Mouse (Mus musculus): ENCODE data around the gene Gda.

The Gda gene

DNA sequence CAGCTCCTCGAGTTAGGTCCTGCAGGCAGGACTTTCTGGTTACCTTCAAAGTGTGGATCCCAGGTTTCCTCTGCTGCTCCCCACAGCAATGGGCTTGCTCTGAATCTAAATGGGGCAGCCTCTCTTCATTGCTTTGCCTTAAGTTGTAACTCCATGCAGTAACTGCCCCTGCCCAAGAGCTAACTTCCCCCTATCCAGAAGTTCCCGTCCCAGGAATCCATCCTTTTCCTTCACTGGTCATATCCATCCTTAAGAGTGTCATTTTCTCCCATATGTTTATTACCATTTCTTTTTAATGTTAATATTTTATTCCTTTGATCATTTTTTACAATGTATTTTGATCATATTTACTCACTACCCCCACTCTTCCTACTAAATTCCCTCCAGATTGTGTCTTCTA, at the start of gene Gda:
Gene Gda, minus strand, starts transcription at position 101 of the 400 bp plus-strand sequence.
- no peak for DNase-seq

DNA sequence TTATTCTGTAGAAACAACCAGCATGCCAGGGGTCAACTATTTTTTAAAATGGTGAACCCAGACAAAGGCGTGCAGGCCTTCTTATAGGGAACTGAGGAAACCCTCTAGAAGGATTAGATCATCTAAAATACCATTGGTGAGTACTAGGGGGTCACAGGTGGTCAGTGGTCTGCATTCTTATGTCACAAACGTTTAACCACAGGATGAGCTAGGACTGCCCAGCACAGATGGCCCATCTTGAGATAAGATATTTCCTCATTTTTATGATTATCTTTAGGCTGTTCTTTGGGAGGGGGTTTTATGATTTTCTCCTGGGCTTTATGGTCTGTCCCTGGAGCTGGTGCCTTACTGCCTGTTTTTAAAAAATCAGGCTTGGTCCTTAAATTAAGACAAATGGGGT, 47.0 kb upstream of the Gda start:
- no peak for DNase-seq

DNA sequence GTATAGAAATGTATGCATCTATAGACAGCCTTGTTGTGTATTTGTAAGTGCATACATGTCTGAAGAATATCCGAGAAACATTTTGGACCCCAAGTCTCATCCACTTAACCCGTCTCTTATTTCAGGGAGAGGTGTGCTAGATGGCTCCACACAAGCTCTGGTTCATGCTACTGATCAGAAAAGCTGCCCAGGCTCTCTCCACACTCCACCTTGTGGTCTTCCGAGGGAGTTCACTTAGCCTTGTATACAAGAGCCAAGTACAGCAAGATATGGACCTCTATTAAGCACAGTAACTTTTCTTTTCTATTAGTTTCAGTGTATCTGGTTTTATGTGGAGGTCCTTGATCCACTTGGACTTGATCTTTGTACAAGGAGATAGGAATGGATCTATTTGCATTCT, 36.9 kb upstream of the Gda start:
- DNase-seq: no peak

DNA sequence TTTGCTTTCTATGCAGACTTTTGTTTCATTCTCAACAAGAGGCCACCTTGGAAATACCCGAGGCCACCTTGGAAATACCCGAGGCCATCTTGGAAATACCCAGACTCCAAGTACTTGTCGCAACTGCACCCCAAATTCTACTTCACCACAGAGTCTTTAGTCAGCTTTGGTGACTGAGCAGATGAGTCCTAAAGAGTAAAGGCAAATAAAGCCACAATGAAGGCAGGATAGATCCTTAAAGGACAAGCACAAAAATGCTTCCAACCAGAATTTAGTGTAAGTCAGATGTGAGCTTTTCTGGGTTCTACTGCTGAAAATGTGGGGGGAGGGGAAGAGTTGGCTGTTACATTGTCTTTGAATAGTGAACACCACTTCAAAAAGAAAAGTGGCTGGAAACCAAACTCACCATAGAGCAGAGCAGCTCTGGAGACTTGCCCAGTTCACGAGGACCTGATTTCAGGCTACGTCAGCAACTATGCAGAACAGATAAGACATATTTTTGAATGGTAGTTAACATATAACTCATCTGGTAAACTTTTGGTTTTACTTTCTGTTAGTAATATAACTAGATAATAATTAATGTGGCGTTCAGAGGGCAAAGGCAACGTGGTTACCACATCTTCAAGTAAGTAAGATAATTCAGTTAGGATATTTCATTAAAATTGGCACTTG, 34.5 kb upstream of the Gda start:
- DNase-seq: no peak

DNA sequence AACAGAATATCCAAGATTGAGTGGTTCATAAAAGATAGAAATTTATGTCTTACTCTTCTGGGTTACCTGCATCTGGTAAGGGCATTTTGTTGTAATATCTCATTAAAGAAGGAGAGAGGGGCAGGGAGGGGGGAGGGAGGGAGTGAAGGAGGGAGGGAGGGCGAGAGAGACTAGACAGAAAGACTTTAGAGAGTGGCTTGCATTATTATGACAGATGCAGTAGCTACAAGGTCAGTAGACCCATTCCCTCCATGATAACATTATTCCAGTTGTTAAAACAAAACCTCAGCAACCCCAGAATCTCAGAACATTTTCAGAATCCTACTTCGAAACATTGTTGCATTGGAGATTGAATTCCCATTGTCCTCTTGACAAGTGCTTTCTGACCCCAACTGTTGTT, 33.9 kb upstream of the Gda start:
- no peak for DNase-seq

DNA sequence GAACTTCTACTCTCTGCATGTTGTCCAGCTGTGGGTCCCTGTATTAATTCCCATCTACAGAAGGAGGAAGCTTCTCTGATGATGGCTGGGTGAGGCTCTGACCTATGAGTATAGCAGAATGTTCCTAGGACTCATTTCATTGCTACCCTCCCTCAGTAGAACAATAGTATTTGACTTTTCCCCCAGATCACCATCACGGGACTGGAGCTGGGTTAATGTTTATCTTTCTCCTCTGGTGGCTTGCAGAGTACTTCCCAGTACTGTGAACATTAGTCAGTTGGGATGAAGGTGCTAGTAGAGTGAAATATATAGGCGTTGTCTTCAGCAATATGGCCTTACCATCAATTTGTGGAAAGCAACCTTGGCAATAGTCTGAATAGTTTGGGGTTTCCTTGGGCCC, 31.5 kb upstream of the Gda start:
- no peak for DNase-seq

DNA sequence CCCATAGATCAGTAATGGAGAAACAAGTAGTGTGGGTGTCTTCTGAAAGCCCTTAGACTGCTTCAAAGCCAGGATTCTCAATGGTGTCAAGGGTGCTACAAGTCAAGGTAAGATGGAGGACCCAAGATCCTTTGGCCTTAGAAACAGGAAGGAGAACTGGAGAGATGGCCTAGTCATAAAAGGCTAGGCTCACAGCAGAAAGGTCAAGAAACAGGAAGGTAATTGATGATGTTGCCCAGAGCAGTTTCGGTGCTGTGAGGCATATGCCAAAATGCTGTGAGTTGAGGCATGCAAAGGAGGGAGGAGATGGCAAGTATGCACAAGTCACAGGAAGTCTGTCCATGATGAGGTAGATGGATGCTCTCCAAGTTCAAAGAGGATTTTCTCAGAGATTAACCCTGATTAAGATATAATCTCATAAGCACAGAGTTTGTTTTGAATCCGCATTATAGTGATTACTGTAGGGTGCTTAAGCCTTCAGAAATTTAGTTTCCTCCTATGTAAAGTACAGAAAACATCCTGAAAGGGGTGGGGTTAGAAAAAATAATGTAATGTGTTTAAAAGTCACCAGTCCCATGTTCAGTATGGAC, 26.2 kb upstream of the Gda start:
- no peak for DNase-seq

DNA sequence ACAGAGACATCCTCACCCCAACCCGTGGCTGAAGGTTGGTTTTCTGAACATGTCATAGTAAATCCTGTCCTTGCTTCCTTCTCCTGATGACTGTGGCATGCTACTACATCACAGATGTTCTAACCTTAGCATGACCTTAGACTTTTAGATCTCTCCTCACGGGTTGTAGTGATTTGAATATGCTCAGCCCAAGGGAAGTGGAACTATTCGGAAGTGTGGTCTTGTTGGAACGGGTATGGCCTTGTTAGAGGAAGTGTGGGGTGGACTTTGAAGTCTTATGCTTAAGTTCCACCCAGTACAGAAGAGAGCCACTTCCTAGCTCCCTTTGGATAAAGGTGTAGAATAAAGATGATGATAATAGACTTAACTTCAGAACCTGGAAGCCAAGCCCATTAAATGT, 22.6 kb upstream of the Gda start:
- no peak for DNase-seq

DNA sequence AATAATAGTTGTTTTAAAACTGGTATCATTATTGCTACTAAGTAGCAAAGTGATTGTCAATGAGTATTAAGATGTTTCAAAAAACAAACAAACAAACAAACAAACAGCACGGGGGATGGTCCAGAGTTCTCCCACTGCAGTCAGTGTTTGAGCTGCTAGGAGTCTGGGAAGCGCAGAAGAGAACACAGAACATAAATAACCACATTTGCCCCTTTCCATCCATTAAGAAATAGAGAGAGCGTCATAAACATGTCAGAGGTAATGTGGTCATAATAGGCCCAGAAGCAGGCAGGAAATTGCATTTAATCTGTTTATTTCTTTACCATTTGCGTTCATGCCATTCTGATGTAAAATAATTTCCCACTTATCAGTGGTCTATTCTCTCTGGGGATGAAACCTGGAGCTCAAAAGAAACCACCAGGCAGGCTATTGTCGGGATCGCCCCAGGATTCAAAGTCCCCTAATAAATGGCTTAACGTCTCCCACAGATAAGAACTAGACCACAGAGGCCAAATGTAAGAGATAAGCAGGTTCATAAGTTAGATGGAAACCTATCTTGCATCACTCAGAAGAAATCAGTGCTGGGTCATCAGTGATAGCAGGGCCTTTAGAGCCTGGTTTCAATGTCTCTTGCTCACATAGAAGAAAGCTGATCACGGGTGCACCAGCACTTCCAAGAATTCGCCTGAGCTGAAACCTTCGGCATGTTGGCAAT, 20.7 kb upstream of the Gda start:
- no peak for DNase-seq

DNA sequence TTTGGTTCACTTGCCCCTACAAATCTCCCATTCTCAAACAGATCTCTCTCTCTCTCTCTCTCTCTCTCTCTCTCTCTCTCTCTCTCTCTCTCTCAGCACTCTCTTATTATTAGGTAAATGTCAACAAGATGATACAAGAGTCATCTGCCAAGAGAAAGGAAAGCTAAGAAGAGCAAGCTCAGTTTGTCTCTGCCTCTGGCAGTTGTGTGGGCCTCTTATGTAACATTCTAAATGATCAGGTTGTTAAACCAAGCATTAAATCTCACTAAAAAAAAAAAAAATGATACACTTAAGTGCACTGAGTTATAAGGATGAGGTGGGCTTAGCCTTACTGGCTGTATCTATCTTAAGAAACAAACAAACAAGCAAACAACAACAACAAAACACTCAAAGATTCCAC, 18.1 kb upstream of the Gda start:
- DNase-seq: no peak

DNA sequence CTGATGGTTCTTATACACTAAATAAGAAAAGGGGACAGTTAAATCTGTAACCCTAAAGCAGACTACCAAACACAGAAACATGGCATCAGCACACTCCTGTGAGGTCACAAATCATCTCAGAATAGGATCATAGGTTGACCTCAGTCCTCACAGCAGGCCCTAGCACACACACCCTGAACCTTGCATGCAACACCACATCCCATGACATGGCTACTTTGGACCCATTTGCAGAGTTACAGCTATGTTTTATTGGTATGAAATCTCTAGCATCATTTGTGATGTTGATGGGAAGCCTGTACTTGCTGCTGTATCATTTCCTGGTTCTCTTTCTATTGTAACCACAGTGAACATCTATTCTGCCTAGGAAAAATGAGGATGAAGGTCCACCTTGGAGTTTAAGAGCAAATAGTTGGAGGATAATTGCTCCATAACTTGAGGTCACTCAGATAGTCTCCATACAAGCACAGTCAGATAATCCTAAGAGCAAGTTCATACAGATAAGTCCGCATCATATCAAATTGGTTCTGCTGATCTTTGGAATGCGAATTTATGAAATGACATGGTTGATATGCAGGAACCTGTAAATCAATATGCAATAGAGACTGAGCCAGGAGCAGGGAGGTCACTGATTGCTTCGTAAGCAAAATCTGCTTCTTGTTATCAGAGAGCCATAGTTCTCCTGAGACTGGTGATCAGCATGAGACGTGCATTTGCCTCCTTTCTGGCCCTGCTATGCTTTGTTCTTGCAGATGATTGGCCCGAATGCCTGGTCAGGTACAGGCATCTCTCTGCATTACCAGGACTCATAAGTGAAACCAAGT, 14.1 kb upstream of the Gda start:
- DNase-seq: no peak

DNA sequence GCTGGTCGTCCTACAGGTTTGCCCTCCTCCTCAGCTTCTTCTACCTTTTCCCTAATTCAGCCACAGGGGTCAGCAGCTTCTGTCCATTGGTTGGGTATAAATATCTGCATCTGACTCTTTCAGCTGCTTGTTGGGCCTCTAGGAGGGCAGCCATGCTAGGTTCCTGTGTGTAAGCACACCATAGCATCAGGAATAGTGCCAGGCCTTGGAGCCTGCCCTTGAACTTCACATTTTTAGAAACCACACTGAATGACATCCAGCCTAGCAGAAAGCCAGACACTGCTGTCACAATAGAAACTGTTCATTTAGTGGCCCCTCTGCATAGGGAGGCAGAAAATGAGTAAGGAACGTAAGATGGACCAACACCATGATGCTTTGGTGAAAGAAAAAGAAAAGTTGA, 8.9 kb upstream of the Gda start:
- DNase-seq: no peak

DNA sequence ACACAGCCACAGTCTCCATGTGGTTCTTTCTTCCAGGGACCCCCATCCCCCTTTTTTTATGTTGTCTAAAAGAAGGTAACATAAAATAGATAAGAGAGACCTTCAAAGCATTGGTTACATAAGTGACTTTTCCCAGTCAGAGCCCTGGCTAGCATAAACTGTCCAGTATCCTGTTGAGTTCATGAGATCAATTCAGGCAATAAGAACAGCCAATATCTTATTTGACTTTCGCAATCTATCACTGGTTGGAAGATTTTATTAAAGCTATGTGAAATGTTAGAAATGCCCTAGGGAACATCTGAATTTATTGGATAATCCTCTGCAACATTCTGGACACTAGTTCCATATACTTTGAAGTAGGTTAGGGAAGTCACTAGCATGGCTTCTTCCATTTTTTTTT, 7.8 kb upstream of the Gda start:
- DNase-seq: no peak

DNA sequence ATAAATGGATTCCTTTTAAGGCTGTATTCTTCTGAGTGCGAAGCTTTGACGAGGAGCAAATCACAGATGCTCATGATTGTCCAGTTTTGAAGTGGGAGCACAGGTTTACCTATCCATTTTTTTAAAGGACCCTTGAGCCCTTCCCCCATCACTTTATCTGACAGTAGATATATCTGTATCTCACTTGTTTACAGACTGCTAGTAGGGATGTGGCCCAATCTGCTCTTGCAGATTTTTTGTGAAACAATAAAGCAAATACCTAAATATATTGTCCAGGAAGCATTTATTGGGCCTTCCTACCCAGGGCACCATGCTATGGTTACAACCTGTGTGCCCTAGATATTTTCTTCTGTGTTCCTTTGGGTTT, 6.8 kb upstream of the Gda start:
- no peak for DNase-seq

DNA sequence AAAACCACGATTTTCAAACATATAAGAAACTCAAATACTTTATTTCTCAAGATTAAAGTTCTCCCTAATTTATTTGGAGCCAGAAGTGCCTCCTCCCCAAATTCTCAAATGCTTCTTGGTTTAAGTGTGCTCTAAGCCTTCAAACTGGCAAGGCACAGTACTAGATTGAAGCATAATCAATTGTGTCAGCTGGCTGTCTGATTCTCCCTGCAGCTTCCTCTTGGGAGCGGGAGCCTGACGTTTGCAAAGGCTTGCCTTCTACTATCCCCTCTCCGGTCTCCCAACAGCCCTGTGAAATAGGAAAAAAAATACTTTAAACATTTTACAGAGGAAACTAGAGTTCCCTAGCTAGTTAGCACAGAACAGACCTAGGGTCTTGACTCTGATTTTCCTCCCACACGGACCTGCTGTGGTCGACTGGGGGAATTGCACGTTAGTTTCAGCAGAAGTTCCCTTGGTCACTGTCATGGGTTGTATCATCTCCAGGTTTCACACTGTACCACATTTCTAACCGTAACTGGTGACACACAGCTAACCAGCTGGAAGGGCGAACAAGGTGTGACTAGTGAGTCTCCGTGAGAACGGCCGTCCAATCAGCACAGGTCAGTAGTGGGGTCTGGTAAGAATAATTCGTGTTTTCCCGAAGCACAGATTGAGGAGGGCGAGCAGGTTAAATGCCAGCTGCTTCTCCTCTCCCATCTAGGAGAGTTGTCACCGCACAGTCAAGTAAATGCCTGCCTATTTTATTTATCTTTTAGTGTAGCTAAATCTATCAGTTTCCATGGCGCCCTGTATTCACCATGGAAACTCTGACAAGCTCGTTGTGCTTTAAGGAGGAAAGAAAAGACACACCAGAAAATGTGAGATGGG, 6.2 kb upstream of the Gda start:
- peak; percentile 35 for DNase-seq

DNA sequence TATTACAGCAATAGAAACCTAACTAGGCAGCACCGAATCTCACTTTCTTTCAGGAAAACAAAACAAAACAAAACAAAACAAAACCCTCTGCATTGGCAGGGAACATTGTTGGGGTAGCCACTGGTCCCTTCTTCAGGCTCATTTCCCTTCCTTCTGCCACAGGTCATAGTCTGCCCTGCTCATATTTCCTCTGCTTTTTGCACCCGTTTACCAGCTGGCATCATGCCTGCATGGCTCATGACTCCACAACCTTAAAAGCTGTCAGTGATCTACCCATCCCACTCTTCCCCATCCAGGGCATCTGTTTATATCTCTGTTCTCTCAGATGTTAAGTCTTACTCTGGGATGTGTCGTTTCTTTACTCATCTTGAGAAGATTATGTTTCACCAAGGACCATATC, 5.3 kb upstream of the Gda start:
- no peak for DNase-seq

DNA sequence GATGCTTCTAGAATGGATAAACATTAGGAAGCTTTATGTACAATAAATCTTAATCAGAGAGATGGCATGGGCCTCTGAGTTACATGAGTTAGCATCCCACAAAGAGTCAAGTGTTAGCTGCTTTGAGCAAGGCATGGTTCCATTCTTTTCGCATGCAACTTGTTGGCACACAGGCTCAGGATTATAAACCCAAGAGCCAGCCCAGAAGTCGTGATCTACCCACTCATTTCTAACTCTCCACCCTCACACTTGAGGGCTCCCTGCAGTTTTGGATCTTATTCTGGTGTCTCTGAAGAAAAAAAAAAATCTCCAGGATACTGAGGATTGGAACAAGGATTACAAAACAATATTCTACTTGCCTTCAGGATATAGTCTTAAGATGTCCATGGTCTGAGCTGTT, 4.5 kb upstream of the Gda start:
- no peak for DNase-seq

DNA sequence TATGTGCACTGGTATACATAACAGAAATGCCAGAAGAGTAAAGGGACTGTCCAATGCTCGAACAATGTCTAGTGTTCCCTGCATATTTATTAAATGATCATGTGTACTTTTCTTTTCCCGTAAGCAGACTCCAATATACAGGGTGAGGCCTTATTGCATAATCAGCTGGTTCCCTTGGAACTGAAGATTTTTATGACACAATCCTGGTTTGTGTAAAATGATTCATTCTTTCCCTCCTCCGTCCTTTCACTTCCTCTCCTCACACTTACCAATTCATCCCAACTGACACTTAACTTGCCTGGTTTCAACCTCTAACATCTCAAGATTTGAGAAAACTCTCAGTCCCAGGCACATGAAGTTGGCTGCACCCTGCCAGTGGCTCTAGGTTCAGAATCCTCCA, 3.5 kb upstream of the Gda start:
- DNase-seq: no peak

DNA sequence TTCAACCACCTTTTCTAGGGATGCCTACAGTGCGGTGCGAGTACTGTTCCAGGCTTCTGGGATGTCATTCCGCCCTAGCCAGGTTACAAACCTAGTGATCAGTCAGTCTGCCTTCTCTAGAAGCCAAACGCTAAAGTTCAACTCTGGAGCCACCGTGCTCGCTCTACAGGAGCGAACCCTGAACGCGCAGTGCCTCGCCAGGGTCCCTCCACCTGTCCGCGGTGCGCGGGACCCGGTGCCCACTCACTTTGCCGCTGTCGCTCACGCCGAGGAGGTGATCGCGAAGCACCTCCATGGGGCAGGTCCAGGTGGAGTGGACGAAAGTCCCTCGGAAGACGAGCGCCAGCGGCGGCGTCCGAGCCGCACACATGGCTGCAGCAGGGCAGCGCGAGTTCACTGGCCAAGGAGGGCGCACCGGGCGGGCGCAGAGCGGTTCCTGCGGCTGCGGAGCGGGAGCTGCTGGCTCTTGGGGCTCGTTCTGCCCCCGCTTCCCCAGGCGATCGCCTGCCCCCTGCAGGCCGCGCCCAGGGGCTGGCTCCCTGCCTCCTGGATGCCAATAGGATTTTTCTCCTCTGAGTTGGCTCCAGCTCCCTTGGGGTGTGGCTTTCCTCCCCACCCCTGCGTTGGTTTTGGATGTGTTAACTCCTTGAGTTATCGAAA, 994 bp downstream of the Gda start:
- DNase-seq: peak; percentile 88

DNA sequence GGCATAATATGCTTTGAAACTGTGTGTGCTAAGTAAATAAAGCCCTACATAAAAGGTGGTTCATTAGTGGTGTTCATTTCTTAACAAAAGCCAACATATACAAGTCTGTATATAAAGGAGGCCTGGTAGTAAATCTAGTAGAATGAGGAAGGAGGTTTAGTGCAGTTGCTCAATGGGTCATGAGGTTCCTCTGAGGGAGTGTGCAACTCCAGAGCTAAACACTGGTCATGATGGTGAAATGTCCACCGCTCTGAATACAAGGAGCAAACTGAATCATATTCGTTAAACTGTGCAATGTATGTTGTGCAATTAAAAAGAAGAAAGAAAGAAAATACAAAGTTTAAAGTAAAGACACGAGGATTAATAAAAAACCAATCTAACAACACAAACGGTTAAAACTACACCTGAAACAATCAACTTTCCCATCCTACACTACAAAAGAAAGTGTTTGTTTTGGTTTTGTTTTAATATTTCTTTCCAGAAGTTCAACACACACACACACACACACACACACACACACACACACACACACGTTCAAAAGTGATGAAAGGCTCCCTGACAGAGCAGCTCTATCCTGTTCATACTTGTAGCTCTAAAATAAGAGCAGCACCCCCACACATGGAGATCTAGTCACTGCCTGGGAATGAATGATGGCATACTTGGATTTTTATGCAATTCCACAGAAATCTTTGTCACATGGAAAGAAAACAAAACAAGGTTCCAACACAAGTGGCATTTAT, 11.9 kb downstream of the Gda start:
- no peak for DNase-seq

DNA sequence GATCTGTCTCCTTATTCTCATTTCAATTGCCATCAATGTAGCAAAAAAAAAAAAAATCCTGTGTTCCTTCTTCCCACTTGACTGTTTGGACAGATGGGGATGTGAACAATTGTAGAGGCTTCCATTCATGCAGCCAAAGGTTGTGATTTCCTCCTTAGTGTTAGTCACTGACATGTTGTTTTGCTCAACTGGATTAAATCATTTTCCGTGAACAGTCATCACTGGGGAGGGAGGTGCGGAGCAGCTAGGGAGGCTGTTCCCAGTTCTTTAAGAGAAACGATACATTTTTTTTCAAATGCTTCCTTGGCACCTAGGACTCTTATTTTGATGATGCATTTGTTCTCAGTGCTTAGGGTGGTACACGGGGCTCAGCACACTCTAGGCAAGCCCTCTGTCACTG, 15.8 kb downstream of the Gda start:
- peak; percentile 50 for DNase-seq

DNA sequence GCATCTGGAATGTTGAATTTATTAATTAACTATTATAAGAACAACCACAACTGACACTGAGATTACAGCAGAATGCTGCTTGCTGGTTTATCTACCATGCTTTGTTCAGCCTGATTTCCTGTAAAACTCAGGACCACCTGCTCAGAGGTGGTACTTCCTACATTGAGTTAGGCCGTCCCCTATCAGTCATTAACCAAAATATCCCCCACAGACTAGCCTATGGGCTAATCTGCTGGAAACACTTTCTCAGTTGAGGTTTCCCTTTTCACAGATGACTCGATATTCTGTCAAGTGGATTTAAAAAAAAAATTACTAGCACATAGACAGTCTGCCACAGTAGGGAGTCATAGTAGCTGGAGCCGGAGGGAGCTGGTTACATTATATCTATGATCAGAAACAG, 31.5 kb downstream of the Gda start:
- DNase-seq: no peak

All from layer of hippocampus, adult 9-11 months (tissue).